Mouse (Mus musculus): ENCODE measurements around the gene Skida1.

DNA sequence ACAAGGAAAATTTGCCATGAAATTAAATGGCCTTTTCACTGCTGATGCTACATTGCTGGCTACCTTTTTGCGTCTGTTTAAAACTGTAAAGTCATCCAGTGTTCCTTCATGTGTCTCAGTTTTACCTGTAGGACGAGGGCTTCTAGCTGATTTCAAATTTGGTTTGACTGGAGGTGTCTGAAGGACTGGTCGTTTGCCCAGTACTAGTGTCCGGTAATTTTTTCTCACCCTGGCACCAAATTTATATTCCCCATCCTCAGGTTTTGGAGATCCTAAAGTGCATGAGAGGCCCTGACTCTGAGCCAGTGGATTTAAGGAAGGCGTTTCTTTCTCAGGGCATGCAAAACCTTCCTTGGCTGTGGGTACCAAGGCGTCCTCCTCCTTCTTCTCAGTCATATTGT lies 3.1 kb downstream of the Skida1 start:
- TF ChIP-seq EP300 (IDR thresholded peaks at IDR 0.05; ENCODE audit: insufficient read depth, low read depth, low read length) (no peak), CTCF (IDR thresholded peaks at IDR 0.05) (no peak)

Data from heart, adult 2 months (tissue).